Mouse (Mus musculus) spleen, adult 18-20 months (tissue): Measurements from ENCODE around the gene 4430402I18Rik.
"Not testable (repeated sequence)": the region's sequence is repeated elsewhere in the genome, so short reads cannot be mapped to it uniquely, and the experiment has no call there.

Source experiments
- DNase-seq, 2 experiments: peaks; one replicate each; pipeline ENCODE4 v3.0.0; 2022; ENCODE audit warnings: mixed read lengths in 2 of 2

4430402I18Rik gene

DNA sequence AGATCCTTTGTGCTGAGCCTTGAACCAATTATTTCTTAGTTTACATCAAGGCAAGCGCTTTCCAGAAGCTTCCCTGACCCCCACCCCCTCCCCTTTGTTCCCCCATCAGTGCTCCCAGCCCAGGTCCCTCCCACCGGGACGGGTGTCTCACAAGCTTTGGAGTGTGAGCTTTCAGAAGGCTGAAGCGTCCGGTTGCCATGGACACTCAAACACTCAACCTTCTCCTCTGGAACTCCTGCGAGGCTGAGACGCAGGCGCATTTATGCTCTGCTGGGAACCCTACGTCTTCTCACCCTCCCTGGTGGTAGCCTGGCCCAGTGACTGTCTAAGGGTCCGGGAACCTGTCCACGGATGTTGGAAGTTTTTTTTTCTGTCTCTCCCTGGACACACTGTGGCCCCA, at the start of gene 4430402I18Rik:
Gene 4430402I18Rik, minus strand, starts transcription at position 149 of the 400 bp plus-strand sequence.
- DNase-seq: no peak

DNA sequence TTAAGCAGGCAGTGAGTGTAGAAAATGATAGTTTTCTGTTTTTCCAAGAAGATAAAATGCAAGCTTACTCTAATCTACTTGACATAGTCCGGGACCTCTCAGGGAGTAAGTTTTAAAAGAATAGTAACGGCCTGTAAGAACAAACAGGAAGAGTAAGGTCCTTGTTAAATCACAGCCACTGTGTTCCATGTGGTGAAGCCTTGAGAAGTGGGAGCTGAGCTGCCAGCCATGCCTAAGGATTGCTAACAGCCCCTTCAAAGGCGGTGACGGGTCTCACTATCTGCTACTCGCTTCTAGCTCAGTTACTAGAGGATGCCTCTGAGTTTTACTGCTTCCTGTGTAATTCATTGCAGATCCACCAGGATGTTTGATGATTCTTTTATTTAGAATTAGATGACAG, 49.2 kb upstream of the 4430402I18Rik start:
- DNase-seq: no peak

DNA sequence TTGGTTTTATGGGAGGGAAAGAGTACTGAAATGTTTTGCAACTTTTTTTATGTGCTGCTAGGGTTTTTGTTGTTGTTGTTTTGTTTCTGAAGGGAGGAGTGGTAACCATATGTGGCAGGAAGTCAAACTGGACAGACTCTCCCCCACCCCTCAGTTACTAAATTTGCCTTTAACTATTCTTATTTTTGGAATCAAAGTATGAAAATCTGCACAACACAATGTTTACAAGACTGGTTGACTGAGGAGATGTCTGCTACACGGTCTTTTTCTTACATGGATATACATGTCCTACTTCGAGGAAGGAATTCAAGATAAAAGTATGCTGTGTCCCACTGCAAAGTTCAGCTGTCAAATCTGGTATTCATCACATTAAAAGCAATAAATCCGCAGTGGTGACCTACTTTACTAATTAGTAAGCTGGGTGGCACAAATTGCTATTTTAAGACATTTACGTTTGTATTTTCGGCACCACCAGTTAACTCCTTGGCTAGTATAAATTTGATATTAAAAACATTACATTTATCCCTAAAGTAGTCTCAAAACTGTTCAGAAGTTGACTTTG, 48.7 kb upstream of the 4430402I18Rik start:
- no peak for DNase-seq

DNA sequence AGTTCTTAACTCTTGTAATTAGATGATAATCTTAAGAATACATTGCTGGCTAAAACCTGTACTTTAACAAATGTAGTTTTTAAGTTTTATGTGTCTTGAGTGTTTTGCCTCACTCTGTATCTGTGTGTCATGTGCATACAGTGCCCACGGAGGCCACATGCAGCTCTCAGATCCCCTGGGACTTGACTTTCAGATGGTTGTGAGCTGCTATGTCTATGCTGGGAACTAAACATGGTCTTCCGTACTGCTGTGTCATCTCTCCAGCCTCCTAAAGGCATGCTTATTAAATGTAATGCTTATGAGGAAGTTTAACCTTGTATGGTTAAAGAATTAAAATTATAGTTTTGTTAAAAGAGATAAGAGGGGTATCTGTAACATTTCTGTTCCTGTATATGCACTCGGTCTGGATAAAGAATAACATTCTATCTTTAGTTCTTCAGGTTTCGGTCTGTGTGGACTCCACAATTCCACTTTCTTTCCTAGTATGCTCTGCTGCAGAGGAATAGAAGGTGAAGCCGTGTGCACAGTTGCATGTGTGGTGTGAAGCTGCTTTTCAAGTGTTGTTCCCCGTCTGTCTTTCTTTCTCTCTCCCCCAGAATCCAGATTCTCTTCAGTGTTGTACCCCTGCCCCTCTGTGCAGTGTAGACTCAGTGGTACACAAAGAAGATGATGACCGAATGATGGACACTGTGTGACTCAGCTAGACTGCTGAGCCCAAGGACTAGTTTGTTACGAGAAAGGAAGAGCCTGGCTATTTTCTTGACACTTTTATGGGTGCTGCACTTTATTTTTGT, 48.0 kb upstream of the 4430402I18Rik start:
- DNase-seq: no peak

DNA sequence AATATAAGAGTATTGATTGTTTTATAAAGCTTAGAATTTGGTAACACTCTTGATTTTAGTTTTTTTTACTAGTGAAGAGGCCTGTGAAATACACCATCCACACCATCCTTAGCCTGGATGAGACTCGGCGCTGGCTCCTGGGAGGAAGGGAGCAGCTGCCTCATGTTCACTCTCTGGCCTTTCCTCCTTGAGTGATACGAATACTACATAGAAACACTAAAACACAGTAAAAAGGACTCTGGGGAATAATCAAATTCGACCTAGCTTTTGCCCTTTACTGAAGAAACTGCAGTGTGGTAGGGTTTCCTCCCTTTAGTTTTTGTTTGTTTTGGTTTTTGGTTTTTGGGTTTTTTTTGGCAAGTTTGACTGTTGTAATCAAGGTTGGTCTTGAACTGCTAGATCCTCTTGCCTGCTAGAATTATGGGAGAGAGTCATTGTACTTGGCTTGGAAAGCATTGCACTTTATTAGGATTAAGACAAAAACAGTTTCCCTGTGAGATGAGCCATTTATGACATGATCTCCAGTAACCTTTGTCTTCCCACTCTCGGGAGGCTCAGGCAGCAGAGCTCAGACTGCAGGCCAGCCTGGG, 47.0 kb upstream of the 4430402I18Rik start:
- DNase-seq: no peak

DNA sequence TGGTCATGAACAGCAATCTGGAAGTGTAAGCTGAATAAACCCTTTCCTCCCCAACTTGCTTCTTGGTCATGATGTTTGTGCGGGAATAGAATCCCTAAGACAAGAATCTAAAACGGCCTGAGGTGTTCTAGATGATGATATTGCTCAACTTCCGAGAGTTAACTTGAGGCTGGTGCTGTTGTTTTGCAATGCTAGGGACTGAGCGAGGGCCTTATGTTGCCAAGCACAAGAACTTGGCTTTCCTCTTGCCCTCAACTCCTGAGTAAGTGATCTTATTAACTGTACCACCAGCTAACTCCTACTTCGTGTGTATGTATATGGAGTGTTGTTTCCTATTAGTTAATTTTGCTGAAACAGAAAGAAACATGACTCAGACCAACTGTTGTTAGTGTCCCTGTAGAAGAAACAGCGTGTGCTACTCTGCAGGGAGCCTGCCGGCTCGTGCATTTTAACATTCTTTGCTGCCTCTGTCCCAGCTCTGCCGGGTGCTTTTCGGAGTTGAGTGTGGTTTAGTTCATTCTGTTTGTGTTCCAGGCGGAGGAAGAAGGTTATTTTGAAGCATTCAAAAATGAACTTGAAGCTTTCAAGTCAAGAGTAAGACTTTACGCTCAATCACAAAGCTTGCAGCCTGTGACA, 43.9 kb upstream of the 4430402I18Rik start:
- no peak for DNase-seq

DNA sequence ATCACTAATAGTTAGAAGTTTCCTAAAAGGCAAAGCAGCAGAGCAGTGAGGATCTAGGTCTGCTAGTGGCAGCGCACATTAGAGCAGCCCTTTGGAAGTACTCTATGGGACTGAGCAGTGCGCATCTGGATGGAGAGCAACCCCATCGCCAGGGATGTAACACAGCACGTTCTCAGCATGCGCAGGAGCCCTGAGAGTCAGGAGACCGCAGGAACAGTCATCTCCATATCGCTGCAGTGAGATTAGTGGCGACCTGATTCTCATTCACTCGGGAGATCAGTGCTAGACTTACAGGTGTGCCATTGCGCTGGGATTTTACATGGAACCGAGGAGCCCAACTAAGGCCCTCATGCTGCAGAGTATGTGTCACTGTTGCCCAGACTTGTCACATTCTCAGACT, 41.4 kb upstream of the 4430402I18Rik start:
- DNase-seq: no peak

DNA sequence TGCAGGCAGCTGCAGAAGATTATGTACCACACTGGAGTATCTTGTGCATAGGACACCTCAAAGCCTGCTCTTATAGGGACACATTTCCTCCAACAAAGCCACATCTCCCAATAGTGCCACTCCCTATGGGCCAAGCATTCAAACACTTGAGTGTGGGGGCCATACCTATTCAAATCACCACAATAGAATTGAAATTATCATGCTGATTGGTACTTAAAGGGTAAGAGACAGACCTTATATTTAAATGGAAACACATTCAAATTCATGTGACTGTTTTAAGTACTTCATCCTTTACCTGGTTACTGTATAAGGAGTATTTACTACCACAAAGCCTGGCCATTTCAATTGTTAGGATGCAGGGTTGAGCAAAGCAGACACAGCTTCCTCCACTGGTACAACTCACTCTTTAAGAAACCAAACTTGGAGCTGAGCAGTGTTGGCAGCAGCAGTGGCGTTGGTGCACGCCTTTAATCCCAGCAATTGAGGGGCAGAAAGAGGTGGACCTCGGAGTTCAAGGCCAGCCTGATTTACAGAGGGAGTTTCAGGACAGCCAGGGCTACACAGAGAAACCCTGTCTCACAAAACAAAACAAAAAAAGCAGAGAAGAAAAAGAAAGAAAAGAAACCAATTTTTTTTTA, 40.6 kb upstream of the 4430402I18Rik start:
- no peak for DNase-seq

DNA sequence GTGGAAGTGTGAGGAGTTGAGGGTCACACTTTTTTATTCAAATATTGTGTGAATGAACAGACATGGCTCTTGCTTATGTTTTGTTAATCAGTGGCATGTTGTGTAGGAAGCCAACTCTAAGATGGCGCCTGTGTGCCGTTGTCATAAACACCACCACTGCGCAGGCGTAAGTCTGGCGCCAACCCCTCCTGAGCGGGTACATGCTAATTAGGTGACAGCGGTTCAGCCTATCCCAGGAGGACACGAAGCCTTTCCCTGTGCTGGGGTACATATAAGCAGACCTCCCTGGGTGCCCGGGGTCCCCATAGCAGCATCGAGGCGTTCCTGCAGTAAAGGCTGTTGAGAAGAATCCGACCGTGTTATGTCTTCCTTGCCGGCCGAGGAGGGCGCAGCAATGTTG, 32.7 kb upstream of the 4430402I18Rik start:
- not testable (repeated sequence) for DNase-seq

DNA sequence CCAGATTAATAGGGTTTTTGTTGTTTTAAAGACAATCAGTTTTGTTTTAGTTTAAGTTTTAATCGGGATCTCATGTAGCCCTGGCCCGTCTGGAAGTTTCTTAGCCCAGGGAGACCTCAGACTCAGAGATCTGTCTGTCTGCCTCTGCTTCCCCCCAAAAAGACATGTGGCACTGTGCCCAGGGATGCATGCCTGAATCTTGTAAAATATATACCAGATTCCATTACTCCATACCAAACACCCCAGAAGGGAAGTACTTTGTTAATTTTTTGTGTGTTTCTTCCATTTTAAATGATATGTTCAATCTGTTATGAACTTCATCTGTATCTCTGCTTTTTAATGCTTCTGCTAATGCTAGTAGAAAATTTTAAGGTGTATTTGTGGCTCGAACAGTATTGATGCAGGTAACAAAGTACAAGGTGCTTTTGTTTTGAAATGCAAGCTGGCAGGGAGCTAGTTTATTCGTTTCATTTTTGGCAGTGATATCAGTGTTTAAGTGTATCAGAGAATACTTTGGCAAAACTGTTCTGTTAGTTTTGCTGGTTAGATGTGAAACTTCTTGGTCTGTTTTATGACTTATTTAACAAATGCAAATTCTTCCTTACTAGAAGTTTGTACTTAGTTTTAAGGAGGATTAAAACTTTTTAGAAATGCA, 30.5 kb upstream of the 4430402I18Rik start:
- DNase-seq: no peak

DNA sequence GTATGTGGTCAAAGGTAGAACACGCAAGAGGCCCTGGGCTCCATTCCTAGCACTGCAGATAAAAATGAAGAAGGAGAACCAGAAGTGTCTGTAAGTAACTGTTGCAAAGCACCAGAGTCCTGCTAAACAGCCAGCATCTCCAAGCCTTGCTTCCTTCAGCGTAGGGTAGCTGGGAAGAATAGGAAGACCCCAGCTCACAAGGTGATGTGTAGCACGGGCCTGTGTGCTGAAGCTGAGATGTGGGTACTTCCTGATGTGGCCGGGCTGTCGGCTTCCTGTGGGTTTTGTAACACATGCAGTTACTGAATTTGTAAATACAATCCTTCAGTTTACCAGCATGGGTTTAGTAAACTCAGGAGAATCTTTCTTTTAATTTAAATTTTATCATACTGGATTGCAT, 27.8 kb upstream of the 4430402I18Rik start:
- no peak for DNase-seq

DNA sequence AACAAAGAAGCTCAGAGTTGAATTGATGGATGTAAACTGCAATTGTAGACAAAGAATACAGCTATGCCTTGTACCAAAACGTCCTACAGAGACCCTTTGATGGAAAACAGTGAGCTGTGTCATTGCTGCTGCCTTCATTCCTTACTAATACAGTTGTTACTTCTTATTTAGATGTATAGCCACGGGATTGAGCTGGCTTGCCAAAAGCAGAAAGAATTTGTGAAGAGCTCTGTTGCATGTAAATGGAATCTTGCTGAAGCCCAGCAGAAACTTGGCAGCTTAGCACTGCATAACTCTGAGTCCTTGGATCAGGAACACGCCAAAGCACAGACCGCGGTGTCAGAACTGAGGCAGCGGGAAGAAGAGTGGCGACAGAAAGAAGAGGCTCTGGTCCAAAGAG, 27.3 kb upstream of the 4430402I18Rik start:
- no peak for DNase-seq

DNA sequence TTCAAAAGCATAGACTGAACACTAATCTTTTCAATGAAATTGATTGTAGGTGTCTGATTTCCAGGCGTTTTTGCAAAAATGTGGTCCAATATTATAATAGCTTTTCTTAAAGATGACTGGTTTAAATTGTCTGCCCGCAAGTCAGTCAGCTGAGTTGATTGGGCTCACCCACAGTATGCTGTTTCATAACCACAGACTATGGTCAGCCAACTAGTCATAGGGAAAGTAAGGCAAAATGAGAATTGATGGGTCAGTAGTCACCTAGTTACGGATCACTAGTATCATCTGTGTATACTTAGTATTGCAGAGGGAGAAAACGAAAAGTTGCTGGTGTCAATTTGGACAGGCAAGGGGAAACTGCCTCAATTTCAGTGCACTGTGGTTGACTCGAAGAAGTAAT, 23.8 kb upstream of the 4430402I18Rik start:
- no peak for DNase-seq

DNA sequence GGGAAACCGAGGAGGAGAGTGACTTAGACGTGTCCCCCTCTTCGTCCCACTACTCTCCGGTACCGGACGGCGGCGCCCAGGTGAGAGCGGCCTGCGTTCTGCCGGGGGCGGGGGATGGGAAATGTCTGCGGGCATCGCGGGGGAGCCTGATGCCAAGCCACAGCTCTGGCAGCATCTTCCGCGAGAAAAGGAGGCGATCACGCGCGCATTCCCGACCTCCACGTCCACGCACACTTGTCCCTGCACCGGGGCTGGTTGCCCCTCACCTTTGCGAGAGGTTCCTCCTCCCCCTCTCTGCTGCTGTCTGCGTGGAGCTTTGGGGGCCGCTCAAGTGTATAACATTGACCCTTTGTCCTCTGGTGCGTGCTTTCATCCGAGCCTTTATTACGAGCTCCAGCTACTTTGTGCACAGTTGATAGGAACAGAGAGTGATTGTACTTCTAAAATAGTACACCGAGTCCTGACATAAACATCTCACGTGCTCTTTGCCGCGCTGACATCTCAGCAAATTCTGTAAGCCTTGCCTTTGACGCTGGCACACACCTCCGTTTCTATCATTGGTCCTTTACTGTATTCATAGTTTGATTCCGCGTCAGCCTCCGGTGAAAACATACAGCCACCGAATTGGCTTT, 23.1 kb upstream of the 4430402I18Rik start:
- DNase-seq: no peak

DNA sequence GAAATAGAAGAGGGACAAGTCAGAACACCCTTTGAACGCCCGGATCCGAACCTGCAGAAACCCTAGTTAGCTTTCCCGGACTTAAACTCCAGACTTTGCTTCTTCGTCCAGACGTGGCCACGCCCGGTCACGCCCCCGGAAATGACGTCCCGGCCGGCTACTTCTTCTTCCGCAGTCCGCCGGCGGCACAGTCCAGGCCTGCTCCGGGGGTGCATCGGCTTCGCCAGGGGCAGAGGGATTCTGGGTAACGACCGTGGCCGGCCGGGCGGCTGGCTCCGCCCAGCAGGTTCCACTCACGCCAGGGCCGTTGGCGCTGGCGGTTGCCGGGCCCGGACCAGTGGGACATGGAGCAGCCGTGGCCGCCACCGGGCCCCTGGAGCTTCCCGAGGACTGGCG, 22.6 kb upstream of the 4430402I18Rik start, which contains the start of gene Cdc37l1:
Gene Cdc37l1, plus strand, starts transcription at position 159 of the 396 bp plus-strand sequence.
- peak; percentile 95 to 98 for DNase-seq

DNA sequence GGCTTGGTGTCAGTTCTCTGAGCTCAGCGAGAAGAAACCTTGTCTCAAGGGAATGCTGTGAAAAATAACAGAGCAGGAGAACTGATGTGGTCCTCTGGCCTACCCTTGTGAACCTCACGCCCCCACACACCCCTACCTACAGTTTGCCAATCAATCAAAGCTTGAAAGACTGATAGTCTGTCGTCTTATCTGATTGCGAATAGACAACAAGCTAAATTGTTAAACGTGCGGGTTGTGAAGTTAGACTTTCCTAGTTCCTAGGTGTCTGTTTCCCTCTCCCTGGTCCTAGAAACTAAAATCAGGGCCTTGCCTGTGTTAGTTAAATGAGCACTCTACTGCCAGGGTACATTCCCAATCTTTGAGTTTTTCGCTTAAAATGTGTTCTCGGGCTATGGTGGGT, 21.9 kb upstream of the 4430402I18Rik start:
- no peak for DNase-seq

DNA sequence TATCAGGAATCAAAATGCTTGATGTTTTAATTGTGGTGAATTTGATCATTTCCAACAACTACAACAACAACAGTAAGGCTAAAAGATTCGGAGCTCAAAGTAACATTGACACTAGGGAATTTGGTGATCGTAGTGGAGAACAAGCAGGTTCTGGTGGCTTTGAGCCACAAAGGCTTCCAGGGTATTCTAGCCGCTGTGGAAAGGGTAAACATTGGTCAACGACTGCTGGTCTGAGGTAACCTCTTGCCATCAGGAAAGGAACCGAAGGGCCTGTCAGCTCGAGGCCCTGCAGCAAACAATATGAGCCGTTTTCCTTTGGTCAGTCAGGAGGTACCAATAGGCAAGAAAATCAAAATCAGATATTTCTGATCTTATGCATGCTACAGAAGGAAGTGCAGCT, 15.0 kb upstream of the 4430402I18Rik start:
- DNase-seq: no peak

DNA sequence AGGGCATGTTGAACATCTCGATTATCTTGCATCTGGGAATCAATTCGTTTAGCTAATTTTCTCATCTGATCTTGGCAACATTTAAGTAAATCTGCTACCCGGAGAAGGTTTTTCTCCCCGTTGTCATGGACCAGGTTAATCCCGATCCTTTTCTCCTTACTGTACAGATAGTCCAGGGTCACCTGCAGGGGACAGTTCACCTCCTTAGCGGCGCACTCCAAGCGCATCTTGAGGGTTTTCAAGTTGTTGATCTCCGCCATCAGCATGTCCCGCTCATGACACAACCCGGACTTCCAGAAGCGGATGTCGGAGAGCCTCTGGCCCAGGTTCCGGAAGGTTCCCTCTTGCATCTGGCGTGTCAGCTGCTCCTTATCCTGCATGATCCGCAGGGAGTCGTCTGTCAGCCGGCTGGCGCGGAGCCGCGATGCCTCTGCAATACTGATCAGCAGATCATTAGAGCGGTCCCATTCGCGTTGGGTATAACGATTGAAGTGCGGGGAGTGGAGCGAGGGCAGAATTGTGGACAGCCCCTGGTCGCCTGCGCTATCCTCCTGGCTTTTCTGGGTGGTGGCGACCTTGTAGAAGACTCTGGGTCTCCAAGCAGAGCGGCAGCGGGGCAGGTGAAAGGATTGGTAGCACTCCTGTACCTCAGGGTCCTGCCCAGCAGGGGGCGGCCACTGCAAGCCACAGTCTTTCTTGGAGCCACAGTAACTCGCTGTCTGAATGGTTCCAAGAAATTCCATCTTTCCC, 7.4 kb upstream of the 4430402I18Rik start:
- DNase-seq: peak; percentile 55 to 84

DNA sequence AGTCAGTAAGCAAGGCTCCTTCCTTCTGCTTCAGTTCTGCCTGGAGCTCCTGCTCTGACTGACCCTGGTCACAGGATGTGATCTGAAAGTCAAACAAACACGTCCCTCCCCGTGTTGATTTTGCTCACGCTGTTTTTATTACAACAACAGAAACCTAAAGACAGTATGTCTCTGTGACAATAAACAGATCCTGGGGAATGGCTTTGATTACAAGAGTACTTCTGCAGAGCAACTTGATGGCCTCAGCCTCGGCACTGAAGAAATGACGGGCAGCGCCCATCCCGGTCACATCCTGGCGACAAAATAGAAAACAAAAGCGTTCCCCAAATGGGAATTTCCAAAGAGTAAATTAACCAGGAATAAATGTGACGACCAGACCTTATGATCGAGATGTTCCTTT, 2.7 kb upstream of the 4430402I18Rik start:
- DNase-seq: no peak

DNA sequence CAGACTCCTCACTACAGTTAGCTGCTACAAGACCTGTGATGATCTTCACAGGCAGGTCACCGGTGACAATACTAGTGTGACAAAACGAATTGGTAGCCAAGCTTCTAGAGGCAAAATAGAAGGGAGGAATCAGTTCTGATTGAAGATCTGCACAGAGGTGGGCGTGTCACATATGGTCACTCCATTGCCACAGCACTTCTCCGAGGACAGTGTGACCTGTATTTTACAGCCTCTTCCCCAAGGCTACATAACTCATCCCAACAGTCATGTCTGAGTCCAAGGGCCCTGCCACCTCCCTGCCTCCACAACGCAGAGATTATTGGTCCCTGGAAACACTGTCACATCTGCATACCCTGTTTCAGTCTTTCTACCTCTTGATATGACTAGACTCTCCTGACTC, 1.6 kb upstream of the 4430402I18Rik start:
- no peak for DNase-seq

DNA sequence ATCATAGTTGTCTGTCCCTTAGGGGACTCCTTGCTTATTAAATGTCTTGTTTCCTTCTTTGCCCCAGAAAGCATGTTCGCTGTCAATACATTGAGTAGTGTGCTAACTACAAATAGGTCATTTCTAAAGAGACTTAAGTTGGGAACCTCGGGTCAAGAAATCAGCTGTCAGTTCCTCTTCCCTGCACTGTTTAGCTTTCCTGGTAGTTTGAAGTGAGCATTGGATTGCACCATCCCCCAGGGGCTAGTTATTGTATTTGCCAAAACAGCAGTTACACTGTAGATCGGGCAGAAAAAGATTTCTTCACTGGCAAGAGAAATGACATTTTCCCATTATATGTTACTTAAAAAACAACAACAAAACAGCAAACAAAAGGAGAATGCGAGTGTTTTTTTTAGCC, 578 bp upstream of the 4430402I18Rik start:
- no peak for DNase-seq

DNA sequence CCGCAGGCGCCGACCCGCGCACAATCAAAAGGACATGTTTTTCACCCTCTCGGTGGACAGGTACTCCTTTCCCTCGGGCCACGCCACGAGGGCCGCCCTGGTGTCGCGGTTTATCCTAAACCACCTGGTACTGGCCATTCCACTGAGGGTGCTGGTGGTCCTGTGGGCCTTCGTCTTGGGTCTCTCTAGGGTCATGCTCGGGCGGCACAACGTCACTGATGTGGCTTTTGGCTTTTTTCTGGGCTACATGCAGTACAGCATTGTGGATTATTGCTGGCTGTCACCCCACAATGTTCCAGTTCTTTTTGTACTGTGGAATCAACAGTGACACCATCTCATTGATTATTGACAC, 3.1 kb downstream of the 4430402I18Rik start:
- no peak for DNase-seq
